Mouse (Mus musculus) heart, adult 2 months (tissue): ENCODE data around the gene D1Pas1.

ENCODE experiments used
- CTCF ChIP-seq: fragments of 200-600 bp; IDR thresholded peaks from 2 replicates; pipeline ENCODE4 v1.8.1; 2022; ENCODE audit warnings: antibody characterized with exemption, mild to moderate bottlenecking, moderate library complexity
- EP300 ChIP-seq: fragments of 200-500 bp; IDR thresholded peaks from 2 replicates; pipeline ENCODE4 v1.6.1; 2011; ENCODE audit warnings: low read depth, low read length, control low read depth; ENCODE audit not compliant: insufficient read depth

- TF ChIP-seq EP300 (no peak), CTCF (no peak)
These were observed 44.5 kb upstream of the D1Pas1 start for GRCm38 (mm10) chr1:186922489-186923370.
